Comparison of ENCODE assay signal across 15 mouse cellular contexts in genomic region chr1:91095853-91096252, GRCm38 (mm10). TPM values are rescaled to one million over a fixed set of nuclear protein-coding genes. Genes with fewer than 3 reads are reported as not detected.
DNase-seq lines count a peak whose midpoint lies in the region; ATAC-seq and TF ChIP-seq lines count a peak whose summit lies in the region.
"Had no signal": no experiment of that assay in that cellular context is flagged by ENCODE, and none has a peak within 500 bp of the region (broad histone marks: within the 10 kb centered on the region; RNA-seq: fewer than 3 reads in every experiment).

No protein-coding gene starts in this region.

- H3K9ac ChIP-seq in kidney, embryonic 15.5 days: no peak overlapping the region
- H3K9ac ChIP-seq: intestine, embryonic 15.5 days; liver, embryonic 15.5 days had no signal

- 0 out of 2 replicates have a peak, but pooled peaks cover 3% of the 10 kb centered on the region for H3K36me3 ChIP-seq in kidney, embryonic 15.5 days
- no peaks in the 10 kb centered on the region for H3K36me3 ChIP-seq in embryonic facial prominence, embryonic 10.5 days (replicated peaks)
- H3K36me3 ChIP-seq in macrophage (ENCODE audit: inconsistent target): peaks cover 3% of the 10 kb centered on the region
- H3K36me3 ChIP-seq: intestine, embryonic 15.5 days; liver, embryonic 15.5 days had no signal

- WGBS in kidney, embryonic 15.5 days: 28% methylated on average over 1 of the region's 1 CpGs
- 81% methylated on average over 1 of the region's 1 CpGs for WGBS in bone marrow, adult 2 months
- WGBS in embryonic facial prominence, embryonic 10.5 days: 61% methylated on average over 1 of the region's 1 CpGs
- WGBS in macrophage (ENCODE audit: missing documents): 94% methylated on average over 1 of the region's 1 CpGs

- peaks cover 98% of the 10 kb centered on the region for H3K79me2 ChIP-seq in macrophage (ENCODE audit: inconsistent target)

- H3K4me3 ChIP-seq in kidney, embryonic 15.5 days (replicated peaks): no peak overlapping the region
- no peak overlapping the region for H3K4me3 ChIP-seq in bone marrow, adult 2 months (replicated peaks; ENCODE audit: control insufficient read depth, low read depth, low read length)
- no peak overlapping the region for H3K4me3 ChIP-seq in embryonic facial prominence, embryonic 10.5 days
- H3K4me3 ChIP-seq in macrophage (ENCODE audit: inconsistent target): no peak overlapping the region
- H3K4me3 ChIP-seq: erythroblast, embryonic 14.5 days; intestine, embryonic 15.5 days; left cerebral cortex, adult 2 months; liver, embryonic 15.5 days had no signal

- H3K4me1 ChIP-seq in kidney, embryonic 15.5 days: peaks cover 25% of the 10 kb centered on the region
- peaks cover 20% of the 10 kb centered on the region for H3K4me1 ChIP-seq in bone marrow, adult 2 months (ENCODE audit: control insufficient read depth, insufficient read depth, low read length)
- H3K4me1 ChIP-seq in embryonic facial prominence, embryonic 10.5 days: peaks cover 44% of the 10 kb centered on the region

- H3K27ac ChIP-seq in kidney, embryonic 15.5 days: peak overlapping the region; percentile 64
- H3K27ac ChIP-seq in bone marrow, adult 2 months (ENCODE audit: control insufficient read depth, insufficient read depth, low read depth, low read length, poor library complexity): peak overlapping the region; percentile 64; the same call in 1 of the 2 replicates
- peak overlapping the region; percentile 57 for H3K27ac ChIP-seq in embryonic facial prominence, embryonic 10.5 days (replicated peaks)
- peak overlapping the region; percentile 40 for H3K27ac ChIP-seq in macrophage
- H3K27ac ChIP-seq: intestine, embryonic 15.5 days; left cerebral cortex, adult 2 months; liver, embryonic 15.5 days had no signal

- no peaks in the 10 kb centered on the region for H3K27me3 ChIP-seq in kidney, embryonic 15.5 days
- no peaks in the 10 kb centered on the region for H3K27me3 ChIP-seq in embryonic facial prominence, embryonic 10.5 days (replicated peaks; ENCODE audit: low read depth, poor library complexity, severe bottlenecking)
- H3K27me3 ChIP-seq: CH12.LX; intestine, embryonic 15.5 days; liver, embryonic 15.5 days had no signal

- no peaks in the 10 kb centered on the region for H3K9me3 ChIP-seq in kidney, embryonic 15.5 days (replicated peaks)
- no peaks in the 10 kb centered on the region for H3K9me3 ChIP-seq in embryonic facial prominence, embryonic 10.5 days
- H3K9me3 ChIP-seq: intestine, embryonic 15.5 days; liver, embryonic 15.5 days had no signal

- no peak overlapping the region for H3K4me2 ChIP-seq in kidney, embryonic 15.5 days
- H3K4me2 ChIP-seq: intestine, embryonic 15.5 days; liver, embryonic 15.5 days had no signal

- no peak for TF ChIP-seq POLR2A in bone marrow, adult 2 months (IDR thresholded peaks at IDR 0.05; ENCODE audit: borderline replicate concordance, control insufficient read depth, low read depth, low read length)

- ATAC-seq in kidney, embryonic 15.5 days (replicated peaks; ENCODE audit: low FRiP score): no peak
- ATAC-seq: intestine, embryonic 15.5 days had no signal

- no peak for DNase-seq in kidney, postnatal 14 days
- DNase-seq in embryonic facial prominence, embryonic 10.5 days (ENCODE audit: low spot score): no peak
- DNase-seq in cerebellum, adult 11-12 months: no peak
- no peak for DNase-seq in gastrocnemius, postnatal 25 days
- DNase-seq: right cerebral cortex, adult 18-20 months had no signal

- no peak for TF ChIP-seq CTCF in bone marrow, adult 2 months (IDR thresholded peaks at IDR 0.05; ENCODE audit: control insufficient read depth, insufficient read depth, low read length)

RNA-seq across cellular contexts. Expression of gene Rbm44, which starts 49.0 kb away (rescaled TPM):
- polyA plus RNA-seq in kidney, embryonic 15.5 days (2015; fragmentation: Nextera tagmentation; extraction: Ambion mirVana): 0.61 and 1.5 TPM in 2 replicates
- polyA plus RNA-seq in bone marrow, adult 2 months (2011; ENCODE audit: insufficient read depth, insufficient read length, low replicate concordance, missing spikeins): 4.2 and 11.0 TPM in 2 replicates
- polyA plus RNA-seq in embryonic facial prominence, embryonic 10.5 days (2016; fragmentation: Nextera tagmentation; extraction: Ambion mirVana): 0.87 and 1.2 TPM in 2 replicates
- total RNA-seq in macrophage (2018; cell fraction: chromatin; rRNA removed): 1 to 10 TPM in 5 of 26 experiments, under 1 TPM in 9, not detected in 12; 0.33 to 1.8 (median 0.61) TPM
- total RNA-seq in macrophage (2018; cell fraction: cytosol; rRNA removed): under 1 TPM in 21 of 26 experiments, not detected in 5; 0.03 to 0.58 (median 0.14) TPM
- total RNA-seq in macrophage (2018; cell fraction: nucleus; rRNA removed): 1 to 10 TPM in 4 of 26 experiments, under 1 TPM in 9, not detected in 13; 0.24 to 3.2 (median 0.50) TPM
- 0.10 to 0.59 TPM in 2 of 3 replicates, not detected in the other for polyA plus RNA-seq in macrophage (2018)
- total RNA-seq in gastrocnemius, postnatal 25 days (2021): not detected
- total RNA-seq: adrenal gland, adult 18-20 months; left cerebral cortex, adult 2 months had no signal
- polyA plus RNA-seq: erythroblast, embryonic 14.5 days; large intestine, adult 2 months had no signal
